Mouse (Mus musculus): ENCODE measurements at regions not wholly inside any gene's neighbourhood (a gene's known extent, or its start where the extent isn't known, plus 50 kb on each side); places are given as distances from the start of the nearest gene placed in this dataset.

GRCm38 (mm10) chr11:18437834-18438611 is 484.3 kb upstream of the Etaa1 start:
- DNase-seq (ENCODE audit: low spot score) = no peak

DNA sequence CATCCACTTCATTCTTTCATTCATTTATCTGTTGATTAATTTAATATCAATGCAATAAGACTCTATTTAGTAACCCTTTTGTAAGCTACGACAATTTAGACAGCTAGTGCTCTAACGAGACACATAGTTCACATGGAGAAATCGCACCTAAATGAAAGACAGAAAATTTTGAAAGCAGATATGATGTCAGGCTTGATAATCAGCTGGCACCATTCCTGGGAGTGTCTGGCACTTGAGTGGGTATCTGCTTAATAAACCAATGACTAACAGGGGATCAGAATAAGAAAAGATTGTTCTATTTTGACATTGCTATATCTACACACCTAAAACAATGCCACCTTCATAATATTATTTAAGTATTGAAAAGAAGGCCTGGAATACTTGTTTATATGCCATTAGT is 467.4 kb upstream of the Etaa1 start:
- DNase-seq (ENCODE audit: low spot score) = no peak

DNA sequence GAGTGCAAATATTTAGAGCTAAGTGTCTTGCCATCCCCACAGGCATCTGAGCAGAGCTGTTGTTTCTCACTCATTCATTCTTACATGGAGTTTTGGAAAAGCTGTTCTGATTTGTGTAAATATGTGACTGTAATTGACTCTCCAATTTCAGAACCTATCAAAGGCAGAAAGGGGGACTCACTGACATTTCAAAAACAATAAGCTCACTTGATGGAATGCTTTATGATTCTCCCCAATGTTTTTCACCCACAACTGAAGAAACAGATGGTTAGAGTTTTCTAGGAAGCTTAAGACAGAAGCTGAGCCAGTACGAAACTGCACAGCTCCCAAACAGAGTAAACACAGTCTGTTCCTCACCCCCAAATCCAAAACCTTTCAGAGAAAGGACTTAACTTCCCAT is 460.1 kb upstream of the Etaa1 start:
- no peak for DNase-seq (ENCODE audit: low spot score)

DNA sequence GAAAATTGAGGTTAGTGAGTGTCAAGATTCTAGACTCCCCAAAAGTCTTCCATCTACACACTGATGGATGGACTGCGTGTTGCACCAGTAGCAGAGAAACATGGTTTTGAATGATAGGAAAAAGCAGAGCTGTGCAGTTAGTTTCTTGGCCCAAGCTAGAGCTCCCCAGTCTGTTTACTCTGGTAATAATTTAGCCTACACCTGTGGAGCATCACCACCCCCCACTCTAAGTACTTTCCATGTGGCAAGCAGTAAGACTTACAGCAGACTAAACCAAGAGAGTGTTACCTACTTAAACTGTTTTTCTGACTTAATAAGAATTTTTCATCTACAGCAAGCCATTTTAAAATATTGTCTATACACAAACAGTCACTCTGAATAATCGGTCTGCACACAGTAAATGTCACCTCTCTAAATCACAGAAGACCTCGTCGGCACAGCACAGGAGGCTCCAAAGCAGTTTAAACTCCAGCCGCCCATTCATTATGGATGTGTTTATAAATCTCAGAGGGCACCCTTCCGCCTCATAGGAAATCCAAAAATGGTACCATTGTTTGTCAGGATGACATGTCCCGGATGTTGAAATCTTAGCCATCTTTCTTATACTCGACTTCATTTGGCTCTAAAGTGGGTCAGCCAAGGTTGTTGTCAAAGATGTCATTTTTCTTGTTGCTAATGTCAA is 454.5 kb upstream of the Etaa1 start:
- DNase-seq (ENCODE audit: low spot score) = no peak

DNA sequence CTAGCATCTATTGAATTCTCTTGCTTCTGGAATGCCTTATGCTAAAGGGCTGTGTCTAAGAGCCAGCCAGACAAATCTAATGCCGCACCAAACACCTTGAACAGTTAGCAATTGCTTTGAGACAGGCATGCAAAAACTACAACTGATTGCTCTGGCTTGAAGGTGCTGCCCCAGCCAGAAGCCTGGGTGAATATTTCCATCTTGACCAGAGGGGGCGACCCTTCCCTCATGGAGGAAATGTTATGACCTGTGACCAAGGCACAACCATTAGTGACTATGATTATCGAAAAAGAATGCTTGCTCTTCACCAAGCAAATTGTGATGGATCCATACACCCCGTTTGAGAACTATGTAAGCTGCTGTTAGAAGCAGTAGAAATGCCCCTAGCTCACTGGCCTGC is 445.9 kb upstream of the Etaa1 start:
- no peak for DNase-seq (ENCODE audit: low spot score)

GRCm38 (mm10) chr11:18396397-18396796 is 442.7 kb upstream of the Etaa1 start:
- no peak for DNase-seq (ENCODE audit: low spot score)

- DNase-seq (ENCODE audit: low spot score) = no peak
Measured at GRCm38 (mm10) chr11:18395631-18396030, 442.0 kb upstream of the Etaa1 start.

GRCm38 (mm10) chr11:18372813-18373332 is 419.2 kb upstream of the Etaa1 start:
- DNase-seq (ENCODE audit: low spot score) = no peak

DNA sequence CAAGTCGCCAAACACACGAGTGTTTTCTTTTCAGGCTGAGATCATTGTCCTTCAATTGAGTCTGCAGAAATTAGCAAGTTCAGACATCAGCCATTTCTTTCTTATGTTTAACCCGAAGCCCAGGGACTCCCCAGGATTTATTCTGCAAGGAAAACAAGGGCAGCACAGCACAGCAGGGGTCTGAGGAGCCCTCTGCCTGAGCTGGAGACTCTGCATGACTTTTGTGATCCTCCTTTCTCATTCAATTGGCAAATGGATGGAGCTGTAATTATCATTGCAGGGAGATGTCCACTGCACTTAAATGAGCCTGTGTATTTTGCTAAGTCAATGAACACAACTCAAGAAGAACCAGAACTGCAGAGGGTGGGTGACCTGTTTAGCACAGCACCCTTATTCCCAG is 417.6 kb upstream of the Etaa1 start:
- no peak for DNase-seq (ENCODE audit: low spot score)

DNA sequence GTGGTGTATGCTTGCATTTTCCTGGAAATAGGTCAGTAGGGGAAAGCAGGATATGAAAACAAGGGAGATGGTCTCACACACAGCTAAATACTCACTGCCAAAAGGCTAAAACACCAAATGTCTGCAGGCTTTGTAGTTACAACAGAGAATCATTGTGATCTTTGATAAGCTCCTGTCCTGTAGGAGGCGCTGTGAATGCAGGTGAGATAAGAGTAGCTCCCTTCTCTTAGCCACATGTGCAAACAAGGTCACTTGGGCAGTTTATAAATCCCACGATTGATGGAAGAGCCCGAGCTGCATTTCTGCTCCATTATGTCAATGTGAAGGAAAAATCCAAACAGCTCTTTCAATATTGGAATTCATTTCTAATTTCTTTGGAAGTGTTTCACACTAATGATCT is 417.2 kb upstream of the Etaa1 start:
- no peak for DNase-seq (ENCODE audit: low spot score)

DNA sequence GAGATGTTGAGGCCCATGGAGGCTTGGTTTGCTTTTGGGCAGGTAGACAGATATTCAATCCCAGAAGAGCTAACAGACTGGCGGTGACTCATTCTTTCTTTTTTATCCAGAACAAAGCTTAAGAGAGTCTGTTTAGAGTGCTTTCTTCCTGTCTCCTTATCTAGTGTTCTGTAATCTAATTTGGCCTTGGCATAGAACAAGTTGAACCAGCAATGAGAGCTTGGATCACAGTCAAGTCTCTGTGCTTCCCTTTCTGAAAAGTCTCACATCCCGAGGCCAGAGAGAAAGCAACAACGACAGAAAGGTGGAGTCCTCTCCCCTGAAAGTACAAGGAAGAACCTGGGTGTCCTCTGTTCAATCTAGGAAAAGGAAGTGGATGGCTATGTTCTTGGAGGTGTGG is 401.2 kb upstream of the Etaa1 start:
- DNase-seq (ENCODE audit: low spot score) = peak; percentile 19

- no peak for DNase-seq (ENCODE audit: low spot score)
Measured at GRCm38 (mm10) chr11:18354156-18354555, 400.5 kb upstream of the Etaa1 start.

DNA sequence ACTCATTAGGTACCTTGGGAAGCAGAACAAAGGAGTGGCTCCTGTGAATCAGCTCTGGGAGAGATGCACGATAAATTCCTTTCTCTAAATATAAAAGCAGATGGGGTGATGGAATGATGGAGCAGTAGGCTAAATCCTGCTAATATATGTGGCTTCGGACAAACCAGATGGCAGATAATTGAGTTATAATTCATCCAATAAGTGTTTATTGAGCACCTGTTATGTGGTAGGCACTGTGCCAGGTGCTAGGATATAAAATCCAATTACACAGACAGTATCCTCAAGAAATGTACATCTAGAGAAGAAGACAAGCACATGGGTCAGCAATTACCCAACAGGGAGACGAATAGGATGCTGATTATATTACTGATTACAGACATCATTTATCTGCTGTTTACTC is 394.2 kb upstream of the Etaa1 start:
- DNase-seq (ENCODE audit: low spot score) = no peak

- DNase-seq (ENCODE audit: low spot score) = no peak
Measured at GRCm38 (mm10) chr11:18313510-18314301, 360.0 kb upstream of the Etaa1 start.

DNA sequence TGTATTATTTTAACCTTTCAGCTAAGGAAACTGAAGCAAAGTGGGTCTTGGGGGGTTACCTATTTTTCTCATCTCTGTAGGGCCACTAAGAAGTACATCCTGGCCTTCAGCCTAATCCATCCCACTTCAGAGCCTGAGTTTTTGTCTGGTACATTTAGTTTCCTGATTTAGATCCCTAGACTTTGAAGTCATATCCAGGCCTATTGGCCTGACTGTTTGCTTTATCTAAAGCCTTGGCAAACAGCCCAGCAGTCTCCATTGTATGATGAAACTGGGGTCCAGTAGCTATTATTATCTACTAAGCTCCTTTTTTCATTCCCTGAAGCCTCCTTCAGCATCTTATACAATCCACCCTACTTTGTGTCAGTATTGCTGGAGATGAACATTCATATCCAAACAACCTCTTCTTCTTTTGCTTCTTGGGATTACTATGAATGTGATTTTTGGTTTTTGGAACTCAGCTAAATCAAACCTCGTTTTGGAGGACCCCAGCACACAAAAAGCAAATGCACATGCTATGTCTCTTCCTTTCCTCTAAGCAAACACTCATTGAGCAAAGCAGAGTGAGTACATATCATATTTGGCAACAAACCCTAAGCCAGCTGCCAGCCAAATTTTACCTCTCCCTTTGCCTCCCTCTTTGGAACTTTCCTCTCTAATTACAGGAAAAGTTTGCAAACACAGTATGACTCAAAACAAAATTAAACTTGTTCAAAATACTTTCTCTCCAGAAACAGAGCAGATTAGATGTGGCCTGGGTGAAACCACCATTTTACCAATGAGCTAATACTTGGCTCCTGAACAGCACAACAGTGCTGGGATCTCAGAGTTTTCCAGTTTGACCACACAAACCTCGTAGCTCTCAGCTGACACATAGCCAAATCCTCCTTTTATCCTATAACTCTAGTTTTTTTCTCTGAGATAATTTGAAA is 342.8 kb upstream of the Etaa1 start:
- peak; percentile 64 for DNase-seq (ENCODE audit: low spot score)

DNA sequence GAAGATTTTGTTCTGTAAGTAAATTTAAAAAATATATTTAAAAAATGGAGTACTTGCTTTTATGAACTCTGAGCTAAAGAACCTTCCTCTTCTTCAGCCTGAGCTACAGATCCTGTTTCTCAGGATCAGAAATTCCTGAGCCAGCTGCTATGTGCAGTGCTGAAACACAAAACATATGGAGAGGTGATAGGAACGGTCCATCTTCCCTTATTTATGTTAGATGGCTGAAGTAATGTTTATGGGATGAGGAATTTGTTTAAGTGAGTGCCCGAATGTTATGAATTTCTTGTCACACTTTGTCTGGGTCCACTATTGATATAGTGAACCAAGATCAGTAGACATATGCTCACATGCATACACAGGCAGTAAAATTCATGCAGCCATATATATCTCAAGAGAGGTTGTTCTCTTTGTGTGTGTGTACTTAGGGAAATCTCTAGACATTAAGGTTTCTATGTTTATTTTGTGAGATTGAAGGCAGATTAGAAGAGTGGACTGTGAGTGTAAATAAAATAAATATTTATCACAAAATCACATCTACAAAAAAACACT is 325.0 kb upstream of the Etaa1 start:
- DNase-seq (ENCODE audit: low spot score) = no peak

DNA sequence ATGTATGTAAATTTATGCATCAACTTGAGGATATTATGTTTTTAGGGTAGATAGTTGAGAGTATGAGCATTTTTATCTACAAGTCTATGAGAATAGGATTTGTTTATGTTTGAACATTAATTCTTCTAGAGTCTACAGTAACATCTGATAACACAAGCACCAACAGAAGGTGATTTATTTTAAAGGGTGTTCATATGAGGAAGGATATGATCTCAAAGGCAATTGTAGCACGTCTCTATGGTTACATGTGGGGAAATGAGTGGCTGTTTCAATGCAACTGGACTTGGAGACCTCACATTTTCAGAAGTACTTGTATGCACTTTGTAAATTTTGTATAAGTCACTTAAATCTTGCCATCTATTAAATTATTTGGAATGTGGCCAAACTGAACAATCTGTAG is 318.7 kb upstream of the Etaa1 start:
- DNase-seq (ENCODE audit: low spot score) = no peak

DNA sequence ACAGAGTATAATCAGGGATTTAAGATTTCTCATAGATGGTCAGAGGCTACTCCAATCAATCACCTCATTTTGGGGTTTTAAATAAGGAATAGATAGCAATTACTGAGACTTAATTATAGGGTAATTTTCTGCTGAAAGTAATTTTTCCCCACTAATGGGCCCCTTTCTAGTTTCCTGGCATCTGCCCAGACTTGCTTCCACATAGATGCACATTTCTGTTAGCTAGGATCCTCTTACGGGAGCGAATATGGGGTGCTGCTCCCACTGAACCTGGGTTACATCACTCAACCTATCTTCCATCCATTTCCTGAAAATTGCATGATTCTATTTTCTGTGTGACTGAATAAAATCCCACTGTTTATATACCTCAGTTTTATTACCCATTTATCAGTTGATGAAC is 312.5 kb upstream of the Etaa1 start:
- DNase-seq (ENCODE audit: low spot score) = no peak

DNA sequence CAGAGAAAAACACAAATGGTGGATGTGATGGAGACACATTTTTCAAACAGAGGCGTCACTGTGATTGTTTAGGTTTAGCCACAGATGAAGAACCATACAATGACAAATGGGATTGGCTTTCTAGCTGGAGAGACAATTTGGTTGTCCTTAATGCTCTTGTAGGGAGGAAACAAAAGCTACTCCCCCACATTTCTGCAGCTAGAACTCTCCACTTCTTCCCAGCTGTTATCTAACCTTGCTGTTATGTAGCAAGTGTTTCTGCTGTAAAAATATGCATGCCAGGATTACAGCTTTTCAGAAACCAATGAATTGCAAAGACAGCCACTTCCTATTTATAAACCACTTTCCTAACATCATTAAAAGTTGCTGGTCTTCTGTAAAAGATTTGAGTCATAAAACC is 309.2 kb upstream of the Etaa1 start:
- no peak for DNase-seq (ENCODE audit: low spot score)

DNA sequence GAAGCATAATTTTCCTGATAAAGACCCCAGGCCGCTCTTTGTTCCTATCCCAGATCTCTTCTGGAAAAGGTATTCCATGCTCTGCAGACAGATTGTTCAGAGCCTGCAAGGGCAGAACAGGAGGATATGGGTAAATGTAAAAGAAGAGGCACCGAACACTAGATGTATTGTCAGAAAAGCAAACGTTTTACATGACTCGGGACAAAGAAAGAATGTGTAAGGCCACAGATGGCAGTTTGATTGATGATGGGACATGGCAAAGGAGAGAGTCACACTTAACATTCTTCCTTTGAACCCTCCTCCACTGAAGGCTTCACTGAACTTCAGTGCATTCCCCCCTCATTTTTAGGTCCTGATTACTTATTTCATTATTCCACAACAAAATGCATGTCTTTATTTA is 295.6 kb upstream of the Etaa1 start:
- no peak for DNase-seq (ENCODE audit: low spot score)

GRCm38 (mm10) chr11:18216762-18217161 is 263.1 kb upstream of the Etaa1 start:
- no peak for DNase-seq (ENCODE audit: low spot score)

Data from heart, adult 8-10 months (tissue).